Mouse (Mus musculus) left cerebral cortex, postnatal 36 days (tissue): ENCODE data around the gene Haus3. TPM values are rescaled to one million over a fixed set of nuclear protein-coding genes. Genes with fewer than 3 reads are reported as not detected.
A peak's percentile ranks its signal among the peaks of the same experiment; 100 is the strongest.

Experiments used
- DNase-seq, 2 experiments: peaks; one replicate each; pipeline ENCODE4 v3.0.0; 2021 to 2022; ENCODE audit warnings: low spot score in 2 of 2, mixed read lengths in 1 of 2
- intact Hi-C: fragments of 180-260 bp; cut with DNase I; formaldehyde crosslinking; loops from one replicate; pipeline ENCODE4 v1.15.1; 2025
- total RNA-seq, 2 experiments: library from RNA; stranded (reverse); gene quantifications; 2 replicates each; pipeline ENCODE4 v1.2.3; 2021

Gene Haus3
- 1 to 10 TPM; 7.8 to 8.2 TPM for total RNA-seq

GRCm38 (mm10) chr5:34168950-34169891, at the start of gene Haus3, which contains the start of gene Poln:
Haus3 (minus strand) TSS chr5:34169527.
Poln (minus strand) TSS chr5:34169448.
- intact Hi-C loops: no loop called here
- peak; percentile 97 to 98 for DNase-seq

GRCm38 (mm10) chr5:34218672-34219071, 49.3 kb upstream of the Haus3 start:
- intact Hi-C loops: no loop called here
- no peak for DNase-seq

GRCm38 (mm10) chr5:34217756-34218155, 48.4 kb upstream of the Haus3 start:
- intact Hi-C loops: no loop called here
- no peak for DNase-seq

- intact Hi-C loops: no loop called here
- DNase-seq: no peak
These were observed 46.7 kb upstream of the Haus3 start for GRCm38 (mm10) chr5:34216025-34216424.

- intact Hi-C loops: loop anchor here (5.0 kb wide), 1 partner anchor 124 kb away; the partner anchor contains the start of gene Rnf4
- DNase-seq: no peak
These were observed 44.3 kb upstream of the Haus3 start for GRCm38 (mm10) chr5:34213659-34214058.

GRCm38 (mm10) chr5:34210279-34210678, 41.0 kb upstream of the Haus3 start:
- intact Hi-C loops: loop anchor here (5.0 kb wide), 1 partner anchor 127 kb away; the partner anchor contains the start of gene Rnf4
- DNase-seq: peak; percentile 71 to 75

GRCm38 (mm10) chr5:34207503-34207902, 38.2 kb upstream of the Haus3 start:
- no peak for DNase-seq
- intact Hi-C loops: loop anchor here (5.0 kb wide), 1 partner anchor 80 kb away; the partner anchor contains the start of genes Cfap99 and Zfyve28

GRCm38 (mm10) chr5:34205788-34206187, 36.5 kb upstream of the Haus3 start:
- intact Hi-C loops: loop anchor here (5.0 kb wide), 1 partner anchor 82 kb away; the partner anchor contains the start of genes Cfap99 and Zfyve28
- DNase-seq: no peak

GRCm38 (mm10) chr5:34204911-34205310, 35.6 kb upstream of the Haus3 start:
- intact Hi-C loops: loop anchor here (5.0 kb wide), 1 partner anchor 82 kb away; the partner anchor contains the start of genes Cfap99 and Zfyve28
- DNase-seq: no peak

- intact Hi-C loops: no loop called here
These were observed 32.7 kb upstream of the Haus3 start for GRCm38 (mm10) chr5:34202006-34202405.

GRCm38 (mm10) chr5:34201396-34201795, 32.1 kb upstream of the Haus3 start:
- intact Hi-C loops: no loop called here

More at GRCm38 (mm10) chr5:34202006-34202405, 32.7 kb upstream of the Haus3 start:
- DNase-seq: no peak

GRCm38 (mm10) chr5:34198615-34199014, 29.3 kb upstream of the Haus3 start:
- no peak for DNase-seq
- intact Hi-C loops: no loop called here

More at GRCm38 (mm10) chr5:34201396-34201795, 32.1 kb upstream of the Haus3 start:
- no peak for DNase-seq

GRCm38 (mm10) chr5:34197243-34197642, 27.9 kb upstream of the Haus3 start:
- intact Hi-C loops: no loop called here
- DNase-seq: peak; percentile 78 to 87

- intact Hi-C loops: no loop called here
- no peak for DNase-seq
These were observed 27.1 kb upstream of the Haus3 start for GRCm38 (mm10) chr5:34196423-34196822.

GRCm38 (mm10) chr5:34195786-34196185, 26.5 kb upstream of the Haus3 start:
- DNase-seq: no peak
- intact Hi-C loops: no loop called here

- peak; percentile 47 to 65 for DNase-seq
- intact Hi-C loops: no loop called here
These were observed 25.8 kb upstream of the Haus3 start for GRCm38 (mm10) chr5:34194975-34195662.

GRCm38 (mm10) chr5:34194426-34194825, 25.1 kb upstream of the Haus3 start:
- DNase-seq: no peak
- intact Hi-C loops: no loop called here

- intact Hi-C loops: no loop called here
- no peak for DNase-seq
These were observed 22.5 kb upstream of the Haus3 start for GRCm38 (mm10) chr5:34191843-34192242.

GRCm38 (mm10) chr5:34191021-34191420, 21.7 kb upstream of the Haus3 start:
- DNase-seq: no peak
- intact Hi-C loops: no loop called here

- intact Hi-C loops: loop anchor here (5.0 kb wide), 1 partner anchor 192 kb away; the partner anchor contains the start of gene Nat8l
- DNase-seq: no peak
These were observed 20.2 kb upstream of the Haus3 start for GRCm38 (mm10) chr5:34189521-34189920.
